Mouse (Mus musculus): ENCODE measurements around the gene Dnah17. TPM values are rescaled to one million over a fixed set of nuclear protein-coding genes. Genes with fewer than 3 reads are reported as not detected.

Dnah17 gene
- polyA plus RNA-seq, 1 experiment from 2014 or later, result 0.10 TPM

GRCm38 (mm10) chr11:118058367-118058766 is 72.1 kb downstream of the Dnah17 start:
- ATAC-seq (no peak), DNase-seq (ENCODE audit: low spot score) (no peak)
- Histone ChIP-seq H3K36me3 (ENCODE audit: insufficient read depth, low read length) (no peaks in the 10 kb centered on the region), H3K27ac (ENCODE audit: low read length) (no peak overlapping the region), H3K27me3 (replicated peaks; ENCODE audit: insufficient read depth, low read length) (no peaks in the 10 kb centered on the region), H3K4me1 (ENCODE audit: insufficient read depth, low read depth, low read length) (no peaks in the 10 kb centered on the region), H3K9ac (replicated peaks; ENCODE audit: low read depth) (no peak overlapping the region), H3K4me2 (replicated peaks; ENCODE audit: low read depth, low read length) (no peak overlapping the region), H3K9me3 (ENCODE audit: low read length) (no peaks in the 10 kb centered on the region), H3K4me3 (ENCODE audit: low read depth, low read length) (no peak overlapping the region)
- TF ChIP-seq EP300 (IDR thresholded peaks at IDR 0.05) (no peak), CTCF (IDR thresholded peaks at IDR 0.05) (no peak)
- WGBS, result 69% methylated on average over 12 of the region's 12 CpGs

DNA sequence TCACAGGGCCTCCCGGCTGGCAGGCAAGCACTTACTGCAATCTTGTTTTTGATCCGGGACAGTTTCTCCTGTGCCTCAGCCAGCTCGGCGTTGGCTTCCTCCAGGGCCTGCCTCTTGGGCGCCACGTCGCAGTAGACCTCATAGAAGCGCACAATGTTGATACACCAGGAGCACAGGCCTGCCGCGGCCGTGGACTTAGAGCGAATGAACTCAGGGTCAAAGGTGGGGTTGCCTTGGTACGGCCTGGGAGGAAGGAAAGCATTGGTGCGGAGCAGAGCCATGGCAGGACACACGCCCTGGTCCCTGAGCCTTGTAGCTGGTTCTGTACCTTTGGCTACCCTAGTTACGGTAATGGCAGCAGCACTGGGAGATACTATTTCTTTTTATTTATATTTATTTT is 80.3 kb downstream of the Dnah17 start:
- Histone ChIP-seq H3K27me3 (replicated peaks; ENCODE audit: insufficient read depth, low read length) (no peaks in the 10 kb centered on the region), H3K27ac (ENCODE audit: low read length) (no peak overlapping the region), H3K9ac (replicated peaks; ENCODE audit: low read depth) (no peak overlapping the region), H3K4me3 (ENCODE audit: low read depth, low read length) (no peak overlapping the region), H3K36me3 (ENCODE audit: insufficient read depth, low read length) (no peaks in the 10 kb centered on the region), H3K4me2 (replicated peaks; ENCODE audit: low read depth, low read length) (no peak overlapping the region), H3K4me1 (ENCODE audit: insufficient read depth, low read depth, low read length) (no peaks in the 10 kb centered on the region), H3K9me3 (ENCODE audit: low read length) (no peaks in the 10 kb centered on the region)
- WGBS, result 70% methylated on average over 16 of the region's 16 CpGs
- DNase-seq (ENCODE audit: low spot score) (no peak), ATAC-seq (no peak)
- TF ChIP-seq EP300 (IDR thresholded peaks at IDR 0.05) (no peak), CTCF (IDR thresholded peaks at IDR 0.05) (no peak)

- no peak overlapping the region for H3K4me3 ChIP-seq (ENCODE audit: low read depth, low read length)
- DNase-seq (ENCODE audit: low spot score) (no peak), ATAC-seq (peak; percentile 23; the same call in 1 of the 2 replicates)
- H3K36me3 ChIP-seq (ENCODE audit: insufficient read depth, low read length), result no peaks in the 10 kb centered on the region
- H3K9me3 ChIP-seq (ENCODE audit: low read length), result no peaks in the 10 kb centered on the region
- no peak overlapping the region for H3K9ac ChIP-seq (replicated peaks; ENCODE audit: low read depth)
- H3K27ac ChIP-seq (ENCODE audit: low read length), result no peak overlapping the region
- TF ChIP-seq EP300 (IDR thresholded peaks at IDR 0.05) (no peak), CTCF (IDR thresholded peaks at IDR 0.05) (no peak)
- no peaks in the 10 kb centered on the region for H3K4me1 ChIP-seq (ENCODE audit: insufficient read depth, low read depth, low read length)
- H3K27me3 ChIP-seq (replicated peaks; ENCODE audit: insufficient read depth, low read length), result no peaks in the 10 kb centered on the region
- no peak overlapping the region for H3K4me2 ChIP-seq (replicated peaks; ENCODE audit: low read depth, low read length)
- WGBS, result 27% methylated on average over 8 of the region's 8 CpGs
Measured at GRCm38 (mm10) chr11:118049641-118050040, 80.8 kb downstream of the Dnah17 start.

DNA sequence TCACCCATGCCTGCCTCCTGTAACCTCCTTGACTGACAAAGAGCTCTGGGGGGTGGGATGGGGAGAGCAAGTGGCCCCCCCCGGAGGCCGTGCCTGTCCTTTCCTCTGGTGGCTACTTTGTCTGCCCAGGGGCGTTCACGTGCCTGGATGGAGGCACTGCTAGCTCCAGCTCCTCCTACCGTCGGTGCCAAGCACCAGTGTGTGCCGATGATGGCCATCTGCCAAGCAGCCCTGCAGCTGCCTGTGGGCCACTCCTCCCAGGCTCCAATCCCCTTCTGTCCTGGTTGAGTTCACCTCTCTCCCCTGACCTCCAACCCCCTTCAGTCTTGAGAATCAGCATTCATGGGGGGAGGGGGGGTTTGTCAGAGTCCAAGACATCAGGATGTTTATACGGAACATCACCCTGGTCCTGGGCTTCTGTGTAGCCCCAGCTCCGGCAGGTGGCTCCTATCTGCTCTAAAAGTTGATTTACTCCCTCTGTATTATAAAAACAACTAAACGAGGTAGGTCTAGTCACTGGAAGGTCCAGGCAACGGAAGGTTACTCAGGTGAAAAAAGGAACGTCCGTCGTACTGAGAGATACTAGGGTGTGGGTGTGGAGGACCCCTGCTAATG is 87.0 kb downstream of the Dnah17 start:
- ATAC-seq (peak; percentile 69), DNase-seq (ENCODE audit: low spot score) (peak; percentile 63)
- WGBS, result 31% methylated on average over 14 of the region's 14 CpGs
- Histone ChIP-seq H3K27ac (ENCODE audit: low read length) (no peak overlapping the region), H3K36me3 (ENCODE audit: insufficient read depth, low read length) (no peaks in the 10 kb centered on the region), H3K9ac (replicated peaks; ENCODE audit: low read depth) (no peak overlapping the region), H3K4me2 (replicated peaks; ENCODE audit: low read depth, low read length) (no peak overlapping the region), H3K4me3 (ENCODE audit: low read depth, low read length) (no peak overlapping the region), H3K9me3 (ENCODE audit: low read length) (no peaks in the 10 kb centered on the region), H3K27me3 (replicated peaks; ENCODE audit: insufficient read depth, low read length) (no peaks in the 10 kb centered on the region), H3K4me1 (ENCODE audit: insufficient read depth, low read depth, low read length) (no peaks in the 10 kb centered on the region)
- TF ChIP-seq CTCF (IDR thresholded peaks at IDR 0.05), result peak; percentile 41
- TF ChIP-seq EP300 (IDR thresholded peaks at IDR 0.05), result no peak

- no peaks in the 10 kb centered on the region for H3K4me1 ChIP-seq (ENCODE audit: insufficient read depth, low read depth, low read length)
- no peaks in the 10 kb centered on the region for H3K36me3 ChIP-seq (ENCODE audit: insufficient read depth, low read length)
- whole genome bisulfite sequencing, result 68% methylated on average over 9 of the region's 9 CpGs
- no peak for TF ChIP-seq CTCF (IDR thresholded peaks at IDR 0.05)
- TF ChIP-seq EP300 (IDR thresholded peaks at IDR 0.05), result no peak
- H3K9ac ChIP-seq (replicated peaks; ENCODE audit: low read depth), result no peak overlapping the region
- no peaks in the 10 kb centered on the region for H3K9me3 ChIP-seq (ENCODE audit: low read length)
- H3K4me3 ChIP-seq (ENCODE audit: low read depth, low read length), result no peak overlapping the region
- H3K27me3 ChIP-seq (replicated peaks; ENCODE audit: insufficient read depth, low read length), result no peaks in the 10 kb centered on the region
- no peak overlapping the region for H3K27ac ChIP-seq (ENCODE audit: low read length)
- DNase-seq (ENCODE audit: low spot score) (no peak), ATAC-seq (peak; percentile 9; the same call in 1 of the 2 replicates)
- H3K4me2 ChIP-seq (replicated peaks; ENCODE audit: low read depth, low read length), result no peak overlapping the region
Measured at GRCm38 (mm10) chr11:118042791-118043190, 87.6 kb downstream of the Dnah17 start.

GRCm38 (mm10) chr11:118035068-118035467 is 95.4 kb downstream of the Dnah17 start:
- no peak overlapping the region for H3K4me2 ChIP-seq (replicated peaks; ENCODE audit: low read depth, low read length)
- H3K4me3 ChIP-seq (ENCODE audit: low read depth, low read length), result no peak overlapping the region
- DNase-seq (ENCODE audit: low spot score), result no peak
- no peaks in the 10 kb centered on the region for H3K9me3 ChIP-seq (ENCODE audit: low read length)
- no peaks in the 10 kb centered on the region for H3K27me3 ChIP-seq (replicated peaks; ENCODE audit: insufficient read depth, low read length)
- no peak overlapping the region for H3K27ac ChIP-seq (ENCODE audit: low read length)
- no peak overlapping the region for H3K9ac ChIP-seq (replicated peaks; ENCODE audit: low read depth)
- no peaks in the 10 kb centered on the region; the same call in 1 of the 2 replicates for H3K4me1 ChIP-seq (ENCODE audit: insufficient read depth, low read depth, low read length)
- TF ChIP-seq CTCF (IDR thresholded peaks at IDR 0.05), result no peak
- H3K36me3 ChIP-seq (ENCODE audit: insufficient read depth, low read length), result no peaks in the 10 kb centered on the region
- no peak for ATAC-seq
- 55% methylated on average over 9 of the region's 9 CpGs for WGBS

GRCm38 (mm10) chr11:118034395-118034794 is 96.0 kb downstream of the Dnah17 start:
- Histone ChIP-seq H3K36me3 (ENCODE audit: insufficient read depth, low read length) (no peaks in the 10 kb centered on the region), H3K27me3 (replicated peaks; ENCODE audit: insufficient read depth, low read length) (no peaks in the 10 kb centered on the region), H3K4me1 (ENCODE audit: insufficient read depth, low read depth, low read length) (no peaks in the 10 kb centered on the region; the same call in 1 of the 2 replicates), H3K4me3 (ENCODE audit: low read depth, low read length) (no peak overlapping the region), H3K9ac (replicated peaks; ENCODE audit: low read depth) (no peak overlapping the region), H3K9me3 (ENCODE audit: low read length) (no peaks in the 10 kb centered on the region), H3K27ac (ENCODE audit: low read length) (no peak overlapping the region), H3K4me2 (replicated peaks; ENCODE audit: low read depth, low read length) (no peak overlapping the region)
- no peak for TF ChIP-seq CTCF (IDR thresholded peaks at IDR 0.05)
- no peak for TF ChIP-seq EP300 (IDR thresholded peaks at IDR 0.05)
- no peak for ATAC-seq
- DNase-seq (ENCODE audit: low spot score), result no peak
- 64% methylated on average over 13 of the region's 13 CpGs for WGBS
